Mouse (Mus musculus) small intestine, adult 2 months (tissue): ENCODE measurements around the gene Pla2g2c. TPM values are rescaled to one million over a fixed set of nuclear protein-coding genes. Genes with fewer than 3 reads are reported as not detected.

Experiments used
- H3K27ac ChIP-seq: fragments of 200-500 bp; 2 replicates; pipeline ENCODE4 v1.5.1; 2012; ENCODE audit warnings: low read depth, low read length, control low read depth, inconsistent platforms; ENCODE audit not compliant: insufficient read depth
- H3K27me3 ChIP-seq: fragments of 200-500 bp; 2 replicates; pipeline ENCODE4 v1.6.1; 2012; ENCODE audit warnings: mild to moderate bottlenecking, moderate library complexity, low read length, inconsistent platforms; ENCODE audit not compliant: control insufficient read depth, insufficient read depth
- H3K36me3 ChIP-seq: fragments of 200-500 bp; 2 replicates; pipeline ENCODE4 v1.6.1; 2012; ENCODE audit warnings: mild to moderate bottlenecking, low read length, control low read depth, inconsistent platforms; ENCODE audit not compliant: control insufficient read depth, insufficient read depth
- H3K4me1 ChIP-seq: fragments of 200-500 bp; 2 replicates; pipeline ENCODE4 v1.6.1; 2012; ENCODE audit warnings: low read length, inconsistent platforms, mixed read lengths; ENCODE audit not compliant: control insufficient read depth, insufficient read depth, insufficient read length
- H3K4me3 ChIP-seq: fragments of 200-500 bp; 2 replicates; pipeline ENCODE4 v1.5.1; 2012; ENCODE audit warnings: low read depth, mild to moderate bottlenecking, control low read depth, inconsistent platforms, low read length, moderate library complexity
- CTCF ChIP-seq: fragments of 200-500 bp; IDR thresholded peaks from 2 replicates; pipeline ENCODE4 v1.5.1; 2012; ENCODE audit warnings: low read depth, mild to moderate bottlenecking, control low read depth, inconsistent platforms, low read length, moderate library complexity, mixed read lengths; ENCODE audit not compliant: insufficient replicate concordance, insufficient read length; ENCODE audit errors: extremely low read depth
- POLR2A ChIP-seq: fragments of 200-500 bp; IDR thresholded peaks from 2 replicates; pipeline ENCODE4 v1.6.1; 2012; ENCODE audit warnings: low read depth, mild to moderate bottlenecking, control low read depth, inconsistent platforms, low read length, moderate library complexity
- WGBS: fragments of 180-500 bp; shearing (Covaris S2); methylation state at CpG from one replicate; pipeline ENCODE4 v1.1.7; 2018; 5-methylcytosine and 5-hydroxymethylcytosine counted together
- polyA plus RNA-seq: library from polyadenylated mRNA; depleted of rRNA; stranded (reverse); fragments of >200 nt; gene quantifications from 2 replicates; pipeline ENCODE4 v1.2.3, GENCODE M21; 2012

The Pla2g2c gene
- polyA plus RNA-seq, 1 experiment = 0.24 TPM

GRCm38 (mm10) chr4:138714186-138714585 is 10.4 kb upstream of the Pla2g2c start:
- TF ChIP-seq CTCF (no peak), POLR2A (no peak)
- no peaks in the 10 kb centered on the region for H3K27me3 ChIP-seq
- H3K36me3 ChIP-seq = no peaks in the 10 kb centered on the region
- no peak overlapping the region for H3K4me3 ChIP-seq
- no peaks in the 10 kb centered on the region for H3K4me1 ChIP-seq
- WGBS = 76% methylated on average over 1 of the region's 1 CpGs
- no peak overlapping the region for H3K27ac ChIP-seq

- no peaks in the 10 kb centered on the region for H3K4me1 ChIP-seq
- H3K27me3 ChIP-seq = no peaks in the 10 kb centered on the region
- WGBS = 81% methylated on average over 9 of the region's 9 CpGs
- H3K4me3 ChIP-seq = no peak overlapping the region
- TF ChIP-seq CTCF = no peak
- no peak for TF ChIP-seq POLR2A
- H3K27ac ChIP-seq = no peak overlapping the region
- H3K36me3 ChIP-seq = no peaks in the 10 kb centered on the region
Measured at GRCm38 (mm10) chr4:138716697-138717096, 7.9 kb upstream of the Pla2g2c start.

GRCm38 (mm10) chr4:138718586-138719263 is 5.9 kb upstream of the Pla2g2c start:
- Histone ChIP-seq H3K27ac (no peak overlapping the region), H3K36me3 (no peaks in the 10 kb centered on the region), H3K4me3 (no peak overlapping the region), H3K4me1 (no peaks in the 10 kb centered on the region), H3K27me3 (no peaks in the 10 kb centered on the region)
- TF ChIP-seq POLR2A = no peak
- TF ChIP-seq CTCF = no peak
- WGBS = 61% methylated on average over 5 of the region's 5 CpGs

GRCm38 (mm10) chr4:138719264-138719596 is 5.4 kb upstream of the Pla2g2c start:
- no peaks in the 10 kb centered on the region for H3K36me3 ChIP-seq
- no peak overlapping the region for H3K4me3 ChIP-seq
- 89% methylated on average over 5 of the region's 5 CpGs for WGBS
- H3K27me3 ChIP-seq = no peaks in the 10 kb centered on the region
- H3K27ac ChIP-seq = no peak overlapping the region
- peaks cover 5% of the 10 kb centered on the region; the same call in 1 of the 2 replicates for H3K4me1 ChIP-seq
- TF ChIP-seq CTCF (no peak), POLR2A (no peak)

- TF ChIP-seq POLR2A (no peak), CTCF (no peak)
- 36% methylated on average over 15 of the region's 15 CpGs for WGBS
- Histone ChIP-seq H3K27ac (no peak overlapping the region), H3K27me3 (no peaks in the 10 kb centered on the region), H3K4me3 (no peak overlapping the region), H3K36me3 (no peaks in the 10 kb centered on the region), H3K4me1 (peaks cover 13% of the 10 kb centered on the region)
Measured at GRCm38 (mm10) chr4:138723493-138724281, 905 bp upstream of the Pla2g2c start.

GRCm38 (mm10) chr4:138725127-138725461 is 502 bp downstream of the Pla2g2c start:
- TF ChIP-seq POLR2A (no peak), CTCF (no peak)
- 11% methylated on average over 13 of the region's 13 CpGs for WGBS
- H3K4me1 ChIP-seq = peaks cover 13% of the 10 kb centered on the region
- H3K4me3 ChIP-seq = peak overlapping the region; percentile 2; the same call in 1 of the 2 replicates
- H3K27me3 ChIP-seq = no peaks in the 10 kb centered on the region
- H3K36me3 ChIP-seq = no peaks in the 10 kb centered on the region
- H3K27ac ChIP-seq = no peak overlapping the region

- Histone ChIP-seq H3K4me3 (no peak overlapping the region), H3K4me1 (peaks cover 13% of the 10 kb centered on the region), H3K27me3 (no peaks in the 10 kb centered on the region), H3K36me3 (no peaks in the 10 kb centered on the region), H3K27ac (no peak overlapping the region)
- 82% methylated on average over 5 of the region's 5 CpGs for WGBS
- no peak for TF ChIP-seq POLR2A
- TF ChIP-seq CTCF = no peak
Measured at GRCm38 (mm10) chr4:138725751-138726150, 1.2 kb downstream of the Pla2g2c start.
